Mouse (Mus musculus): ENCODE measurements around the gene Nat14.

- TF ChIP-seq POU5F1 (IDR thresholded peaks at IDR 0.05; ENCODE audit: borderline replicate concordance, low read length), result no peak
- TF ChIP-seq CTCF (conservative IDR thresholded peaks at IDR 0.05; ENCODE audit: low read length), result no peak
- no peak for TF ChIP-seq NANOG (IDR thresholded peaks at IDR 0.05; ENCODE audit: borderline replicate concordance, low read length)
These were observed 49.9 kb downstream of the Nat14 start for GRCm38 (mm10) chr7:4971710-4972109.

Measured in E14TG2a.4 (cell line).